Mouse (Mus musculus) T-helper 2 cell (primary cell): Measurements from ENCODE around the gene Abhd6.
"Not testable (repeated sequence)": the region's sequence is repeated elsewhere in the genome, so short reads cannot be mapped to it uniquely, and the experiment has no call there.

Experiments
- in situ Hi-C: fragments of 300-600 bp; cut with MboI, MseI; formaldehyde crosslinking; loops from one replicate; pipeline ENCODE4 v1.15.1; 2025; ENCODE audit warnings: high pct_unique_total_duplicates

The Abhd6 gene

GRCm38 (mm10) chr14:7997255-7997696 lies 5.4 kb upstream of the Abhd6 start:
- in situ Hi-C loops = loop anchor here (5.0 kb wide), 1 partner anchor 35 kb away; no protein-coding TSS in a partner anchor

GRCm38 (mm10) chr14:7999030-7999429 lies 3.7 kb upstream of the Abhd6 start:
- in situ Hi-C loops = loop anchor here (5.0 kb wide), 1 partner anchor 37 kb away; no protein-coding TSS in a partner anchor

GRCm38 (mm10) chr14:7999435-7999834 lies 3.3 kb upstream of the Abhd6 start:
- in situ Hi-C loops = loop anchor here (5.0 kb wide), 1 partner anchor 37 kb away; no protein-coding TSS in a partner anchor

- in situ Hi-C loops = loop anchor here (5.0 kb wide), 1 partner anchor 47 kb away; no protein-coding TSS in a partner anchor
Measured at GRCm38 (mm10) chr14:8000247-8000646, 2.5 kb upstream of the Abhd6 start.

GRCm38 (mm10) chr14:8000831-8001685 lies 1.6 kb upstream of the Abhd6 start:
- in situ Hi-C loops = loop anchor here (5.0 kb wide), 1 partner anchor 46 kb away; no protein-coding TSS in a partner anchor

GRCm38 (mm10) chr14:8003093-8003670 lies 480 bp downstream of the Abhd6 start:
- in situ Hi-C loops = loop anchor here (5.0 kb wide), 1 partner anchor 44 kb away; no protein-coding TSS in a partner anchor

GRCm38 (mm10) chr14:8003727-8004670 lies 1.3 kb downstream of the Abhd6 start:
- in situ Hi-C loops = loop anchor here (5.0 kb wide), 1 partner anchor 43 kb away; no protein-coding TSS in a partner anchor

GRCm38 (mm10) chr14:8006061-8006460 lies 3.4 kb downstream of the Abhd6 start:
- in situ Hi-C loops = not testable (repeated sequence)

GRCm38 (mm10) chr14:8007084-8007483 lies 4.4 kb downstream of the Abhd6 start:
- in situ Hi-C loops = no loop called here

- in situ Hi-C loops = no loop called here
Measured at GRCm38 (mm10) chr14:8007486-8007885, 4.8 kb downstream of the Abhd6 start.

GRCm38 (mm10) chr14:8007923-8008322 lies 5.2 kb downstream of the Abhd6 start:
- in situ Hi-C loops = no loop called here

GRCm38 (mm10) chr14:8011297-8011696 lies 8.6 kb downstream of the Abhd6 start:
- in situ Hi-C loops = no loop called here

GRCm38 (mm10) chr14:8011938-8012337 lies 9.2 kb downstream of the Abhd6 start:
- in situ Hi-C loops = no loop called here

GRCm38 (mm10) chr14:8015756-8016155 lies 13.1 kb downstream of the Abhd6 start:
- in situ Hi-C loops = no loop called here

GRCm38 (mm10) chr14:8016276-8016675 lies 13.6 kb downstream of the Abhd6 start:
- in situ Hi-C loops = no loop called here

- in situ Hi-C loops = no loop called here
Measured at GRCm38 (mm10) chr14:8016951-8017350, 14.2 kb downstream of the Abhd6 start.

- in situ Hi-C loops = no loop called here
Measured at GRCm38 (mm10) chr14:8020011-8020410, 17.3 kb downstream of the Abhd6 start.

GRCm38 (mm10) chr14:8020546-8020945 lies 17.8 kb downstream of the Abhd6 start:
- in situ Hi-C loops = no loop called here

- in situ Hi-C loops = no loop called here
Measured at GRCm38 (mm10) chr14:8024469-8024868, 21.8 kb downstream of the Abhd6 start.

- in situ Hi-C loops = no loop called here
Measured at GRCm38 (mm10) chr14:8024936-8025335, 22.2 kb downstream of the Abhd6 start.

- in situ Hi-C loops = no loop called here
Measured at GRCm38 (mm10) chr14:8026769-8027531, 24.2 kb downstream of the Abhd6 start.
